Mouse (Mus musculus) left cerebral cortex, adult 9 months (tissue): ENCODE results near the gene Ccdc36.

Source experiments
- DNase-seq, 2 experiments: peaks; one replicate each; pipeline ENCODE4 v3.0.0; 2022; ENCODE audit warnings: low spot score in 2 of 2

The Ccdc36 gene

GRCm38 (mm10) chr9:108445125-108445524, 16.8 kb upstream of the Ccdc36 start:
- no peak for DNase-seq

GRCm38 (mm10) chr9:108441236-108441919, 13.1 kb upstream of the Ccdc36 start:
- peak in 1 of 2 experiments; percentile 79 for DNase-seq

- DNase-seq: no peak
Measured at GRCm38 (mm10) chr9:108440485-108440884, 12.2 kb upstream of the Ccdc36 start.

- no peak for DNase-seq
Measured at GRCm38 (mm10) chr9:108439176-108439575, 10.9 kb upstream of the Ccdc36 start.

- DNase-seq: no peak
Measured at GRCm38 (mm10) chr9:108436182-108436581, 7.9 kb upstream of the Ccdc36 start, which contains the start of gene BC048562. Gene BC048562 (plus strand): TSS chr9:108436482.

- DNase-seq: no peak
Measured at GRCm38 (mm10) chr9:108431431-108432067, 3.3 kb upstream of the Ccdc36 start.

- peak in 1 of 2 experiments; percentile 34 for DNase-seq
Measured at GRCm38 (mm10) chr9:108412221-108412620, 16.1 kb downstream of the Ccdc36 start.

GRCm38 (mm10) chr9:108411381-108411942, 16.8 kb downstream of the Ccdc36 start:
- peak; percentile 50 to 78 for DNase-seq

GRCm38 (mm10) chr9:108409535-108409934, 18.7 kb downstream of the Ccdc36 start:
- DNase-seq: no peak

- no peak for DNase-seq
Measured at GRCm38 (mm10) chr9:108404451-108404850, 23.8 kb downstream of the Ccdc36 start.

GRCm38 (mm10) chr9:108403081-108403480, 25.2 kb downstream of the Ccdc36 start:
- peak; percentile 25 to 51 for DNase-seq

- peak; percentile 68 to 86 for DNase-seq
Measured at GRCm38 (mm10) chr9:108401186-108401960, 26.9 kb downstream of the Ccdc36 start.

GRCm38 (mm10) chr9:108398324-108398723, 30.0 kb downstream of the Ccdc36 start:
- DNase-seq: no peak

GRCm38 (mm10) chr9:108395427-108395826, 32.9 kb downstream of the Ccdc36 start:
- DNase-seq: no peak

- no peak for DNase-seq
Measured at GRCm38 (mm10) chr9:108394191-108394590, 34.1 kb downstream of the Ccdc36 start.

GRCm38 (mm10) chr9:108392676-108393075, 35.6 kb downstream of the Ccdc36 start, which contains the start of gene 1700102P08Rik:
Gene 1700102P08Rik (plus strand): TSS chr9:108392805.
- no peak for DNase-seq

- DNase-seq: no peak
Measured at GRCm38 (mm10) chr9:108389220-108389619, 39.1 kb downstream of the Ccdc36 start.

GRCm38 (mm10) chr9:108388601-108389000, 39.7 kb downstream of the Ccdc36 start:
- no peak for DNase-seq

- no peak for DNase-seq
Measured at GRCm38 (mm10) chr9:108386816-108387215, 41.5 kb downstream of the Ccdc36 start.

GRCm38 (mm10) chr9:108385006-108385405, 43.3 kb downstream of the Ccdc36 start:
- DNase-seq: no peak

- DNase-seq: no peak
Measured at GRCm38 (mm10) chr9:108381382-108381781, 46.9 kb downstream of the Ccdc36 start.

- DNase-seq: no peak
Measured at GRCm38 (mm10) chr9:108379294-108379693, 49.0 kb downstream of the Ccdc36 start.
